Mouse (Mus musculus) intestine, postnatal 0 days (tissue): ENCODE data around the gene Cyb5r3. TPM values are rescaled to one million over a fixed set of nuclear protein-coding genes. Genes with fewer than 3 reads are reported as not detected.

ENCODE experiments used
- ATAC-seq: fragments of 200-750 bp; cut with Nextera tagmentation; 2 replicates; pipeline ENCODE4 v1.8.0; 2017; ENCODE audit warnings: mild to moderate bottlenecking, moderate TSS enrichment, moderate library complexity
- H3K27ac ChIP-seq: fragments of 300-500 bp; sonication (generic); 2 replicates; pipeline ENCODE4 v1.5.1; 2014; ENCODE audit warnings: mild to moderate bottlenecking, low read depth, low read length, moderate library complexity
- H3K27me3 ChIP-seq: fragments of 300-500 bp; sonication (generic); replicated peaks from 2 replicates; pipeline ENCODE4 v1.6.1; 2014; ENCODE audit warnings: low read length, mixed read lengths; ENCODE audit not compliant: control insufficient read depth, insufficient read depth
- H3K36me3 ChIP-seq: fragments of 300-500 bp; sonication (generic); 2 replicates; pipeline ENCODE4 v1.6.1; 2014; ENCODE audit warnings: mild to moderate bottlenecking, moderate library complexity; ENCODE audit not compliant: control insufficient read depth, insufficient read depth
- H3K4me1 ChIP-seq: fragments of 300-500 bp; sonication (generic); replicated peaks from 2 replicates; pipeline ENCODE4 v1.6.1; 2014; ENCODE audit warnings: antibody characterized with exemption, low read length, mixed read lengths; ENCODE audit not compliant: control insufficient read depth, insufficient read depth
- H3K4me2 ChIP-seq: fragments of 300-500 bp; sonication (generic); replicated peaks from 2 replicates; pipeline ENCODE4 v1.6.1; 2014; ENCODE audit warnings: low read depth, mild to moderate bottlenecking, moderate library complexity
- H3K4me3 ChIP-seq: fragments of 300-500 bp; sonication (generic); 2 replicates; pipeline ENCODE4 v1.5.1; 2014; ENCODE audit warnings: low read depth, low read length
- H3K9ac ChIP-seq: fragments of 300-500 bp; sonication (generic); 2 replicates; pipeline ENCODE4 v1.6.1; 2014; ENCODE audit warnings: mild to moderate bottlenecking, low read depth, low read length
- H3K9me3 ChIP-seq: fragments of 300-500 bp; sonication (generic); 2 replicates; pipeline ENCODE4 v1.6.1; 2016; ENCODE audit warnings: mixed run types; ENCODE audit not compliant: control insufficient read depth
- CTCF ChIP-seq: sonication (generic); IDR thresholded peaks from 2 replicates; pipeline ENCODE4 v1.5.1; 2016; ENCODE audit warnings: low read depth, mild to moderate bottlenecking, control low read depth, antibody characterized with exemption, moderate library complexity
- WGBS: fragments of 180-500 bp; shearing (Covaris S2); extraction: QIAGEN DNeasy Blood & Tissue Kit; methylation state at CpG from one replicate; pipeline ENCODE4 v1.1.7; 2014; 5-methylcytosine and 5-hydroxymethylcytosine counted together
- polyA plus RNA-seq: library from polyadenylated mRNA; unstranded; fragments of >200 nt; fragmentation: Nextera tagmentation; extraction: Ambion mirVana; gene quantifications from 2 replicates; pipeline ENCODE4 v1.2.1, GENCODE M21; 2015

Cyb5r3 gene
- polyA plus RNA-seq, 1 experiment from 2014 or later: 117 TPM

DNA sequence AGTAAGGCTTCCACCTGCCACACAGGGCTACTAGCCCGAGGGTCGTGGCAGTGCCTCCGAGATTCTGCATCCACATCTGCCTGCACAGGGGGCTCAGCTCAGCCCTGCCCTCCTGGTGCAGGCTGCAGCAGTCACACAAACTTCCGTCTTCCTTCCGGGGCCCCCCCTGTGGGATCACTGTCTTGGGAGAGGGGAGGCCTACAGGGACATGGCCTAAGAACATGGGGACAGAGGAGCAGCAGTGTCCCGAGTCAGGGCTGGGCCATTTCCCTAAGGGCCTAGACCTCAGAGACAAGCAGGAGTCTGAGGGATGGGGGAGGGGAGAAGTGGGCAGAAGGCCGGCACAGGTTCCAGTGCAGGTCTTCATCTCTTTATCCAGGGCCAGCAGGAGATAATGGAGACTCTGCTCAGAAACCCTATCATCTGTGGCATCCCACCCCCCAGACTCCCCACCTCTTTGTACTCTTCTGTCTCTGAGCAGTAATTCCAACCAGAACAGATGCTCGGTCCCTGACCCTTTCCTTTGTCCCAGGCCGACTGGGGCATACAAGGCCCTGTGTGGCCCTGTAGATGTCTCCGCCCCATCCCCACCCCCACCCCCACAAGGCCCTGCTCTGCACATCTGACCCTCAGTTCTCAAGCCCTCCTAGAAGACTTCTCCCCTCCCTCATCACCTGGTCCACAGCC, 11.2 kb downstream of the Cyb5r3 start:
- H3K27me3 ChIP-seq: no peaks in the 10 kb centered on the region

DNA sequence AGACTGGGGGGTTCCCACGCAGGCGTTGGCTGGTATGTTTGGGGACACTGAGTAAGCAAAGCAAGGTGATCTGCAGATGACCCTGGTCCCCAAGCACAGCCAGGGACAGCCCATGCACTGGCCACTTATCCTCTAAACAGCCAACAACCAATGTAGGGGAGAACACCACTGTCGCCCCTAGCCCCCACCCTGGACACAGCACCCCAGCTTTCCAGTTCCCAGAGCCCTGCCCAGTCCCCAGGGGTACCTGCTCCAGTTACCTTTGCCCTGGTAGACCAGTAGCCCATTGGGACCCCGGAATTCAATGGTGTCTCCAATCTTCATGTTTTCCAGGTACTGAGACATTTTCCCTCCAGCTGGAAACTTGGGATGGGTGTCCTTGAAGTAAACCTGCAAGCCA, 11.8 kb downstream of the Cyb5r3 start:
- peaks cover 53% of the 10 kb centered on the region for H3K36me3 ChIP-seq
- no peak overlapping the region for H3K27ac ChIP-seq
- ATAC-seq: no peak
- no peak for TF ChIP-seq CTCF
- H3K27me3 ChIP-seq: no peaks in the 10 kb centered on the region
- H3K9ac ChIP-seq: no peak overlapping the region
- H3K4me3 ChIP-seq: no peak overlapping the region
- no peaks in the 10 kb centered on the region for H3K9me3 ChIP-seq
- no peak overlapping the region for H3K4me2 ChIP-seq
- 97% methylated on average over 4 of the region's 4 CpGs for WGBS
- 0 out of 2 replicates have a peak, but pooled peaks cover 3% of the 10 kb centered on the region for H3K4me1 ChIP-seq

More for the DNA sequence above, 11.2 kb downstream of the Cyb5r3 start:
- Histone ChIP-seq H3K9ac (no peak overlapping the region), H3K4me1 (0 out of 2 replicates have a peak, but pooled peaks cover 8% of the 10 kb centered on the region), H3K9me3 (no peaks in the 10 kb centered on the region), H3K36me3 (peaks cover 53% of the 10 kb centered on the region), H3K4me2 (no peak overlapping the region), H3K4me3 (no peak overlapping the region), H3K27ac (no peak overlapping the region)
- 72% methylated on average over 10 of the region's 10 CpGs for WGBS
- TF ChIP-seq CTCF: no peak
- no peak for ATAC-seq

DNA sequence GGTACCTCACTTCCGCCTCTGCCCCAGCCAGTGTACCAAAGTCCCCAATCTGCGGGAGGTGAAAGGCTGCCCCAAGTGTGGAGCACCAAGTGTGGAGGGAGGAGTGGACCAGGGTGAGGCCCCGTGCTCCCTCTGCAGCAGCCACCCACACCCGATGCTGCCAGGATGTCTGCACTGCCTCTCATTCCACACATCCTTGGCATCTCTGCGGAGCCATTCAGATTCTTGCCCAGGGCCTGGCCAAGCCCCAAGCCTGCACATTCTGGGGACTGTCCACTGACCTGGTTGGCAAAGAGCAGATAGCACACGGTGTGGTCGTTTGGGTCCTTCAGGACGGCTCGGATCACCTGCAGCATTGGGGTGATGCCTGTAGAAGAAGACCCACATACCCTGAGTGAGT, 12.6 kb downstream of the Cyb5r3 start:
- TF ChIP-seq CTCF: no peak
- no peak overlapping the region for H3K4me3 ChIP-seq
- ATAC-seq: no peak
- no peak overlapping the region for H3K9ac ChIP-seq
- WGBS: 93% methylated on average over 9 of the region's 9 CpGs
- no peaks in the 10 kb centered on the region for H3K27me3 ChIP-seq
- H3K4me2 ChIP-seq: no peak overlapping the region
- H3K36me3 ChIP-seq: peaks cover 53% of the 10 kb centered on the region
- H3K4me1 ChIP-seq: no peaks in the 10 kb centered on the region
- no peak overlapping the region for H3K27ac ChIP-seq
- H3K9me3 ChIP-seq: no peaks in the 10 kb centered on the region

DNA sequence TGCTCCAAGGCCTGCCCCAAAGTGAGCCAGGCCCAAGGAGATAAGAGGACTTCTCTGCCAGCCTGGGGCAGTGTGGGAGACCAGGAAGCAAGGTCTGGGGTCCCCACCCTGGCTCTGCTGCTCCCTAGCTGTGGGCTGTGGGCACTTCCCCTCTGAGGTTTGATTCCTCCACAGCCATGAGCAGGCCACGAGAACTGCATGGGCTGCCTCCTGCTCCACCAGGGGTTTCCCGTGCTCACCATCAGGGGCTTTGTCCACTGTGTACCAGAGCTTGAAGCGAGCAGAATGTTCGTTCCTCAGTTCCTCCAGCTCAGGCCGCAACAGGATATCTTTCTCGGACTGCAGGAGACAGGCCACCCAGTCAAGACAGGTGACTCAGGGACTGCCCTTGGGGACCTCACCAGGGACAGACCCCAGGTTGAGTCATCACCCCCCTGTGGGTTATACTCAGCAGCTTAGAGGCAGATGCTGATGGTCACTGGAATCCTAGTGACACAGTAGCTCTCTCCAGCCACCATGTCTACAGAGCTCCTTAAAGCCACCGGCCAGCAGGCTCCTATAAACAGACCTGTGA, 13.7 kb downstream of the Cyb5r3 start:
- ATAC-seq: no peak
- Histone ChIP-seq H3K9me3 (no peaks in the 10 kb centered on the region), H3K9ac (no peak overlapping the region), H3K4me3 (no peak overlapping the region), H3K4me2 (no peak overlapping the region), H3K4me1 (no peaks in the 10 kb centered on the region), H3K27me3 (no peaks in the 10 kb centered on the region), H3K27ac (no peak overlapping the region), H3K36me3 (peaks cover 63% of the 10 kb centered on the region)
- TF ChIP-seq CTCF: no peak
- WGBS: 92% methylated on average over 7 of the region's 7 CpGs

DNA sequence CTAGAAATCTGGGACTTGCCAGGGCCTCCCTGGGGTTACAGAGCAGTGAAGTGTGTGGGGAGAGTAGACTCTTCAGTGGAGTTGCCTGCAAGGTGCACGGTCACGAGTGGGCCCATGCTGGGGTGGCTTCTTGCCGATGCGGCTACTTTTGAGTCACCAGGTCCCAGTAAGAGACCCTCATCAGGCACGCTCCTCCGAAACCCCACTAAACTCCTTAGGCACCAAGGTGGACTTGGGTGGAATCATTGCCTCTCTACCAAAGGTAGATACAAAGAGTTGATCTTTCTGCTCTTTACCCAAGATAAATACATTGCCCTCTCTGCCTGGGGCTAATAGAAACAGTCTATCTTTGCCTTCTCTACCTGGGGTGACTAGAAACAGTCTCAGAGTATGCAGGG, 14.7 kb downstream of the Cyb5r3 start:
- TF ChIP-seq CTCF: no peak
- no peak for ATAC-seq

DNA sequence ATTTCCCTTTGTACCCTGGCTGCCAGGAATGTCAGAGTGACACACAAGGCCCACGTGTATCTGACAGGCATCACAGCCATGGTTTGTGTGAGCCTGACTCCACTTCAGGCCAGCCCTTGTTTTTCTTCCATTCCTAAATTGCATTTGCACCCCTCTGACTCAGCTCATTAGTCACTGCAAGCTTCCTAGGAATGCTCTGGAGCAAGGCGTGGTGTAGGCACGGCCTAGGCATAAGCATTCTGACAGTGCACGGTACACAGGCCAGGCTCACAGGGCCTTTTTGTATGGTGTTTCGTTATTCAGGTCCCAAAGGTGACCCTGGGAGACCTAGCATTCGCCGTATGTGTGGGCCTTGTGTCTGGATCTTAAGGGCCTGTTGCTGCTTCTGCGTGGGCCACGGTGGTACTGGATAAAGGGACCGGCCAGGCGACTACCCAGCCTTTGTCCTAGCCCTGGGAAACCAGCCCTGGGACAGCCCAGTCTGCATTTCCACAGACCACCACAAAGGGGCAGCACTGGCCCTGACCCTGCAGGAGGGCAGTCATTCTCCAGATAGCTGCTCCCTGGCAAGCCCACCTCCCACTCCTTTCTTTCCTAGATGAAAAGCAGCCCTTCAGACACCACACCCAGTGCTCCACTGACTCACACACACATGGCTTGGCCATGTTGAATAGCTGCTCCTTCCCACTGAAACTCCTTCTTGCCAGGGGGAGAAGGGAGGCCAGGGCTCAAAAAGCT, 15.3 kb downstream of the Cyb5r3 start:
- ATAC-seq: peak; percentile 14; the same call in 1 of the 2 replicates
- no peak overlapping the region for H3K4me3 ChIP-seq
- H3K9me3 ChIP-seq: no peaks in the 10 kb centered on the region
- H3K9ac ChIP-seq: no peak overlapping the region
- no peaks in the 10 kb centered on the region for H3K4me1 ChIP-seq
- no peak overlapping the region for H3K4me2 ChIP-seq
- H3K27me3 ChIP-seq: no peaks in the 10 kb centered on the region
- H3K36me3 ChIP-seq: peaks cover 70% of the 10 kb centered on the region
- peak; percentile 88 for TF ChIP-seq CTCF
- 65% methylated on average over 11 of the region's 11 CpGs for WGBS
- H3K27ac ChIP-seq: no peak overlapping the region

More for the DNA sequence above, 14.7 kb downstream of the Cyb5r3 start:
- H3K9me3 ChIP-seq: no peaks in the 10 kb centered on the region
- no peak overlapping the region for H3K4me3 ChIP-seq
- H3K9ac ChIP-seq: no peak overlapping the region
- H3K4me2 ChIP-seq: no peak overlapping the region
- no peak overlapping the region for H3K27ac ChIP-seq
- H3K4me1 ChIP-seq: no peaks in the 10 kb centered on the region
- peaks cover 72% of the 10 kb centered on the region for H3K36me3 ChIP-seq
- no peaks in the 10 kb centered on the region for H3K27me3 ChIP-seq
- WGBS: 97% methylated on average over 6 of the region's 6 CpGs
